Mouse (Mus musculus): Measurements from ENCODE around the gene Slc3a1. TPM values are rescaled to one million over a fixed set of nuclear protein-coding genes. Genes with fewer than 3 reads are reported as not detected.

Gene Slc3a1
- total RNA-seq, 4 experiments from 2014 or later, result 0.12 to 0.31 (median 0.14) TPM; not detected in 1

GRCm38 (mm10) chr17:85088401-85088800 lies 60.2 kb downstream of the Slc3a1 start:
- no peak for DNase-seq (ENCODE audit: low spot score)

- no peak for DNase-seq (ENCODE audit: low spot score)
These were observed 60.8 kb downstream of the Slc3a1 start for GRCm38 (mm10) chr17:85089011-85089410.

- no peak for DNase-seq (ENCODE audit: low spot score)
These were observed 61.4 kb downstream of the Slc3a1 start for GRCm38 (mm10) chr17:85089621-85090020.

GRCm38 (mm10) chr17:85090120-85091099 lies 62.2 kb downstream of the Slc3a1 start, which contains the start of the genes Prepl and Camkmt:
Gene Prepl (minus strand): TSS chr17:85090241.
Gene Camkmt (plus strand): TSS chr17:85090552.
- DNase-seq (ENCODE audit: low spot score), result peak; percentile 98

GRCm38 (mm10) chr17:85091762-85092161 lies 63.6 kb downstream of the Slc3a1 start:
- DNase-seq (ENCODE audit: low spot score), result no peak

- no peak for DNase-seq (ENCODE audit: low spot score)
These were observed 68.2 kb downstream of the Slc3a1 start for GRCm38 (mm10) chr17:85096396-85096795.

GRCm38 (mm10) chr17:85098677-85099323 lies 70.6 kb downstream of the Slc3a1 start:
- no peak for DNase-seq (ENCODE audit: low spot score)

GRCm38 (mm10) chr17:85100232-85100631 lies 72.1 kb downstream of the Slc3a1 start:
- no peak for DNase-seq (ENCODE audit: low spot score)

GRCm38 (mm10) chr17:85101751-85102150 lies 73.6 kb downstream of the Slc3a1 start:
- DNase-seq (ENCODE audit: low spot score), result no peak

- DNase-seq (ENCODE audit: low spot score), result no peak
These were observed 75.1 kb downstream of the Slc3a1 start for GRCm38 (mm10) chr17:85103310-85103709.

GRCm38 (mm10) chr17:85110640-85111039 lies 82.5 kb downstream of the Slc3a1 start:
- no peak for DNase-seq (ENCODE audit: low spot score)

- no peak for DNase-seq (ENCODE audit: low spot score)
These were observed 85.3 kb downstream of the Slc3a1 start for GRCm38 (mm10) chr17:85113441-85113840.

Other genes starting within 250 kb of the Slc3a1 start
- gene Lrpprc, start 237.6 kb upstream of the Slc3a1 start, total RNA-seq (2022), result 100 to 1,000 TPM; 129 to 143 (median 135) TPM
- gene Ppm1b, start 71.6 kb upstream of the Slc3a1 start, total RNA-seq (2022), result 100 to 1,000 TPM; 114 to 144 (median 130) TPM
- 100 to 1,000 TPM; 103 to 130 (median 122) TPM for gene Prepl, start 61.9 kb downstream of the Slc3a1 start, total RNA-seq (2022)
- gene Camkmt, start 62.2 kb downstream of the Slc3a1 start, total RNA-seq (2022), result 1 to 10 TPM; 2.8 to 4.1 (median 3.2) TPM

Measured in heart, adult 8-10 months (tissue).